Mouse (Mus musculus) mouse embryonic stem cell (cell line): Measurements from ENCODE around the gene Pkd2l1.

Experiments
- in situ Hi-C, 2 experiments: fragments of 300-500 bp; cut with MboI; formaldehyde crosslinking; loops; 1 replicate in 1 of 2; 3 replicates in 1 of 2; pipeline ENCODE4 v1.14.3; 2019 to 2020; ENCODE audit warnings: low sequenced_read_pairs in 2 of 2, low pct_unique_long_range_greater_than_20kb in 1 of 2, mixed read lengths in 1 of 2; ENCODE audit not compliant: unreplicated experiment in 1 of 2

Pkd2l1 gene

DNA sequence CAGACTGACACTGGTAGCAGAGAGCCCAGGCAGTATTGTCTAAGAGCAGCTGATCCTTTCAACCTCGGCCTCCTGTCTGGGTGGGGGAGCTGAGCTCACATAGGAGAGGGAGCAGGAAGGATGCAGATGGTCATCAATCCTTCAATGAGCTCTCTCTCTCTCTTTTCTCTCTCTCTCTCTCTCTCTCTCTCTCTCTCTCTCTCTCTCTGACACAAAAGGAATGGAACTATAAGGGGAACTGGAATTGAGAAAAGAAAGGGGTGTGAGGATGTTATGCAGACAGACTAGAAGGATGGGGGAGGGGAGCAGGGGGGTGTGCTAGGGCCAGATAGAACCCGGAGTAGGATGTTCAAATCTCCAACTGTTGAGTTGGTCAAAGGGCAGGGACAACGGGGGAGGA, at the start of gene Pkd2l1:
Gene Pkd2l1, minus strand, starts transcription at position 101 of the 400 bp plus-strand sequence.
- in situ Hi-C loops = loop anchor here in 1 of 2 experiments (5.0 kb wide), 1 partner anchor 180 kb away; no protein-coding TSS in a partner anchor

DNA sequence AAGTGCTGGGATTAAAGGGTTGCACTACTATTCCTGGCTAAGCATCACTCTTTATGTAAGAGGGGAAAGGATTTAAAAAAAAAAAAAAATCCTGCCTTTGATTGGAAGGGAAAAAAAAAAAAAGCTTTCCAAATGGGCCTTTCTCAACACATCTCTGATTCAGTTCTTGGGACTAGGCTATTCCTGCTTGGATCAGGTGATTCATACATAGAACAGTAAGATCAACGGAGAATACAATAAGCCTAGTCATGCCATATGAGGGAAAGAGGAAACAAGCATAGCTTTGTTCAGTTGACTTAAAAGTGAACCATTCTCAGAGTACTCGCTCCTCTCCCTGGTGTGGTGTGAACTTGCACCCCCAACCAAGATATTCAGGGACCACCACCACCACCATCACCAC, 46.7 kb upstream of the Pkd2l1 start:
- in situ Hi-C loops = no loop called here

DNA sequence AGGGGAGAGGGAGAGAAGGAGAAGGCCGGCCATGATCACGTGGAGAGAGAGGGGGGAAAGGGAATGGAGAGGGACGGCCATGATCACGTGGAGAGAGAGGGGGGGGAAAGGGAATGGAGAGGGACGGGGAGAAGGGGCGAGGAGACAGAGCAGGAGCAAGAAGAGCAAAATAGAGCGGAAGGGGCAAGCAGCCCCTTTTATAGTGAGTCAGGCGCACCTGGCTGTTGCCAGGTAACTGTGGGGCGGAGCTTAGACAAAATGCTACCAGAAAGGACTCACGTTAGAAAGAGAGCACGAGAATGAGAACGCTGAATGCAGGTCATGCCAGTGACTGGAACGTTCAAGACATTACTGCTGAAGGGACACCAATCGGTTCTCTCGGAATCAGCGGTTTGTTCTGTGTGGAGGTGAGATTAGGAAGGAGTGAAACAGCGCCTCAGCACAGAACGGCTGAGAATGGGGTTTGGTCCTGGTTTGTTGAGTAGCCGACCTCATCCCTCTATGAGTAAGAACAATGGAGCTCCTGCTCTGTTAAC, 45.3 kb upstream of the Pkd2l1 start:
- in situ Hi-C loops = no loop called here

DNA sequence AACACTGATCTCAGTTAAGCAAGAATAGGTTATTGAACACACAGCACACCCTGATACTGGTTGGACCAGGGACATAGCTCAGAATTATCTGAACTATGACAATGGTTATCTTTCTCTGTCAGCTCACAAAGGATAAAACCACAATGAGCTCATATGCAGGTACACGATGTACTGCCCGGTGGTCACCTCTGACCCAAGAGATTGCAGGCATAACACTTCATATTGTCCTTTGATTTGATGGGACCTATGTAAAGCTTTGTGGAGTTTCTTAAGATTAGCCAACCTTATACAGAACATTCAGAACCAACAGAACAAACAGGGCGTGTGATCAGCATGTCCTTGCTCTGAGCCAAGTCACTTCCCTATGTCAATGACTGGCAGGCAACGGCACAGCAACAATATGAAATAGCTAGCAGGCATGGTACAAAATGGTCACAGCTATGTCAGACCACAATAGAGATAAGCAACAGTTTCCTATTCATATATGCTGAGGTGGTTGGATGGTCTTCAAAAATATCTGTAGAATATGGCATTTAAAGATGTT, 39.4 kb upstream of the Pkd2l1 start:
- in situ Hi-C loops = no loop called here

DNA sequence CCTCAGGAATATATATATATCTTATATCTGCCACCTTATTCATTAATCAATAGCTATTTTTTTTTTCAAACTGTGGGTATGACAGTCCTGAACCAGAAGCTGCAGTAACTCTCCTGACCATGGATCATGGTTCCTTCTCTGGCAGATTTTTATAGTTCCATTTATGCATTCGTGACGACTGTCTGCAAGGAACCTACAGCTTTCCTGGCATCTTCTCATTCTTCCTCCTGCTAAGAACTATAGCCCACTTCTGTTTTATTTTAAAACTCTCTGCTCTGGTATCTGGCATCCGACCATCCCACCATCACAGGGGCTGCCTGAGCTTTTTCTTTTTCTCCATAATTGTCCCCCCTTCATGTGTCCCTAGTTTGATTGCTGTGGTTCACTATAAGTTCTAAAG, 38.0 kb upstream of the Pkd2l1 start:
- in situ Hi-C loops = no loop called here

DNA sequence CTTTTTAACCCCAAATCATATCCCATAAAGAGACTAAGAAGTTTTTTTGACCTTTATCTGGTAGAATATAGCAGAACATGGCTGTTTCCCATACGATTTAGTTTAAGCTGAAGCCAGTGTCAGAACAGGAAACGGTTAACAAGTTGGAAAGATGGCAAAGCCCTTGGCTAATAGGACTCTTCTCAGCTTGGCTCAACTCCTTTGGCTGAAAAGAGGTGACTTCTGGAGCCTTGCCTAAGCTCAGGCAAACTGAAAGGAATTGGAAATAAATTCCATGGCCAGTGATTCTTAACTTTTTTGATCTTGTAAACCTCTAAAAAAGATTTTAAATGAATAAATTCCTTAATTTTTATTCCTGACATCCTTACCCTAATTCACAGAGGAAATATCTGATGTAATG, 37.5 kb upstream of the Pkd2l1 start:
- in situ Hi-C loops = no loop called here

DNA sequence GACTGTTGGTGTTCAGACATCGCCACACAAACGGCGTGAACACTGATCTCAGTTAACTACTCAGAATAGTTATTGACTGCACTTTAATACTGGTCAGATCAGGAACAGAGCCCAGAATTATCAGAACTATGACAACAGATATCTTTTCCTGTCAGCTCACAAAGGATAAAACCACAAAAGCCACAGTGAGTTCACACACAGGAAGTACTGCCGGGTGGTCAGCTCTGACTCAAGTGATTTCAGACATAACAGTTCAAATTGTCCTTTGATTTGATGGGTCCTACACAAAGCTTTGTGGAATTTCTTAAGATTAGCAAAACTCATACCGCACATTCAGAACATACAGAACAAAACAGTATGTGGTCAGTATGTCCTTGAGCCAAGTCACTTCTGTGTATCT, 33.5 kb upstream of the Pkd2l1 start:
- in situ Hi-C loops = no loop called here

DNA sequence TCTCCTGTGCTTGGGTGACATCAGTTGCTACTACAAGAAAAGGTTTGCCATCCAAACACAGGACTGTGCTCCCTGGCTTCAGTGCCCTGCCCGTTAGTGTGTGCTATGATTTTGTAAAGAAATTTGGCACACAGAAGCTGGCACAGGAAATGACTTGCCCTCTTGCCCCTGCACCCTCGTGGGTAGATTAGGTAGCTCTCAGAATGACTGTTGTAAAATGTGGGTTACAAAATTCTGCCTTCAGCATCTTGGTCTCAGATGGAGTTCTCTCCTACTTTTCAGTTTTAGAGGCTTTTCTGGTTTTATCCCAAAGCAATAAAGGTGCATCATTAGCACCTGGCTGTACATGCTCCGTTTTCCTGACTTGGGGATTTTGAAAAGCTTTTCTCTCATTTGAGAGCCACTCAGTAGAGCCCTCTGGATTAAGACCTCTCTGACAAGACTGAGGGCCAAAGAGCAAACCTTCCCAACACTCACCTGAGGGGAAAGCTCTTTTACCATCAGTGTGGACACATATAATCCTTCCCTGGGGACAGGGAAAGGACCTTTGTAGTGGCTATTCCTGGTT, 25.8 kb upstream of the Pkd2l1 start:
- in situ Hi-C loops = no loop called here

DNA sequence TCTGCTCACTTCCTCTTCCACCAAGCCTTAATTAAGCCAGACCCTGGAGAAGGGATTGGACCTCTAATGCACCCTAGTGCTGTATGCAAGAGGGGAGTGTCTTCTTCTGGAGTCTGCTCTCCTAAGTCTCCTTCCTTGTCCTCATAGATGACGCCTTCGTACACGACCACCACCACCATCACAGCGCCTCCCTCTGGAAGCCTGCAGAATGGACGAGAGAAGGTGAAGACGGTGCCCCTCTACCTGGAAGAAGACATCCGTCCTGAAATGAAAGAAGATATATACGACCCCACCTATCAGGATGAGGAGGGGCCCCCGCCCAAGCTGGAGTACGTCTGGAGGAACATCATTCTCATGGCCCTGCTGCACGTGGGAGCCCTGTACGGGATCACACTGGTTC, 23.0 kb upstream of the Pkd2l1 start:
- in situ Hi-C loops = no loop called here

DNA sequence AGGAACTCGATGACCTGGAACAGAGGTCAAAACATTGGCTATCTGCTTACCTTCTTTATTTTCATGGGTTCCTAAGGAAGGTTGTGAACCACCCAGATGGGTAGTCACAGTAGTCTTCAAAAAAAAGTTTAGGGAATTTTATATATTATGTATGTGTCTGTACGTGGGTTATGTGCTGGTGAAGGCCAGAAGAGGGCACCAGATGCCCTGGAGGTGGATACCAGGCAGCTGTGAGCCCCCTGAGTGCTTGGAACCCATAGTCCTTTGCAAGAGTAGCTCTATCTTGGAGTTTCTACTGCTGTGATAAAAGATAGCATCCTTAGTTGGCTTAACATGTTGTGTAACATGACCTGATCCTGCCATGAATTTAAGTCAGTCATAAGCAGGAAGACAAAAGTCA, 14.8 kb upstream of the Pkd2l1 start:
- in situ Hi-C loops = no loop called here

DNA sequence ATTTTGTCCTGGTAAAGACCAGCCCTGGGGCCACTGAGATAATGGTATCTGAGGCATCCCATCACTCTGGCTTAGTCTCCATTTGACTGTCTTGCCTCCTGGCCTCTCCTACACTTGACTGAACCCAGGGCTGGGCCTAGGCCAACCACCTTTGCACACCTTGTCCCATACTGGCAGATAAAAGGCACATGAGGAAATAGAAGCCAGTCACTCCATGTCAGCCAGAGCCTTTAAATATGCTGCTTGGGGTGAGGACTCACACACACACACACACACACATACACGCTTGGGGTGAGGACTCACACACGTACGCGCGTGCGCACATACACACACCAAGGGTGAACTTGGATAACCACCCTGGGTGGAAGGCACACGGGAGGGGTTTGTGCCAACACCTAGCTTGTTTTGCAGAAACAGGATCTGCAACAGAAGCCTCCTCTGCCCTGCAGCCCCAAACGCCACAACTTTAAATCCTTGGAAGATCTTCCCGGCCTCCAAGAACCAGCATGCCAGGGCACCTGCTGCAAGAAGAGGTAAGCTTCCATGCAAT, 10.8 kb upstream of the Pkd2l1 start, which contains the start of gene Scd3:
Gene Scd3, plus strand, starts transcription at position 255 of the 550 bp plus-strand sequence.
- in situ Hi-C loops = no loop called here

DNA sequence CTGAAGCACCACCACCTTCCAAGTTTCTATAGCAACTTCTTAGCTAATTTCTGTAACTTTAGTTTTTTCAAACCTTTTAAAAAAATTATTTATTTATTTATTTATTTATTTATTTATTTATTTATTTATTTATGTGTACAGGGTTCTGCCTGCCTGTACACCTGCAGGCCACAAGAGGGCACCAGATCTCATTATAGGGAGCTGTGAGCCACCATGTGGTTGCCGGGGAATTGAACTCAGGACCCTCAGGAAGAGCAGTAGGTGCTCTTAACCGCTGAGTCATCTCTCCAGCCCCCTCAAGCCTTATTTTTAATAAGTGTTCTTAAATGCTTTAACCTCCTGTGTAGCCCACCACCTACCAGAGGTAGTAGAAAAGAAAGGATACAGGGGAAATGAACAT, 6.7 kb upstream of the Pkd2l1 start:
- in situ Hi-C loops = no loop called here

DNA sequence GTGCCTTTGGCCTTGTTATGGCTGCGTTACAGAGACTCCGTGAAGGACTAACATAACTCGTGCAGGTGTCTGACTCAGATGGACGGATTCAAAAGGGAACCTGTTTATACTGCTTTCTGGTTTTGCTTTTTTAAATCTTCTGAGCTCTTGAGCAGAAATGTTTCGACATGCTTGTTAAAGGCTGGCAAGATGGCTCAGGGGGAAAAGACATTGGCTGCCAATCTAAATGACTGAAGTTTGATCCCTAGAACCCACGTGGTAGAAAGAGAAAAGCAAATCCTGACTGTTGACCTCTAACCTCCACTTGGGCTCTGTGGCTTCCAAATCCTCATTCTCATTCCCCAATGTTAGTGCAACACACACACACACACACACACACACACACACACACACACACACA, 6.3 kb upstream of the Pkd2l1 start:
- in situ Hi-C loops = no loop called here

DNA sequence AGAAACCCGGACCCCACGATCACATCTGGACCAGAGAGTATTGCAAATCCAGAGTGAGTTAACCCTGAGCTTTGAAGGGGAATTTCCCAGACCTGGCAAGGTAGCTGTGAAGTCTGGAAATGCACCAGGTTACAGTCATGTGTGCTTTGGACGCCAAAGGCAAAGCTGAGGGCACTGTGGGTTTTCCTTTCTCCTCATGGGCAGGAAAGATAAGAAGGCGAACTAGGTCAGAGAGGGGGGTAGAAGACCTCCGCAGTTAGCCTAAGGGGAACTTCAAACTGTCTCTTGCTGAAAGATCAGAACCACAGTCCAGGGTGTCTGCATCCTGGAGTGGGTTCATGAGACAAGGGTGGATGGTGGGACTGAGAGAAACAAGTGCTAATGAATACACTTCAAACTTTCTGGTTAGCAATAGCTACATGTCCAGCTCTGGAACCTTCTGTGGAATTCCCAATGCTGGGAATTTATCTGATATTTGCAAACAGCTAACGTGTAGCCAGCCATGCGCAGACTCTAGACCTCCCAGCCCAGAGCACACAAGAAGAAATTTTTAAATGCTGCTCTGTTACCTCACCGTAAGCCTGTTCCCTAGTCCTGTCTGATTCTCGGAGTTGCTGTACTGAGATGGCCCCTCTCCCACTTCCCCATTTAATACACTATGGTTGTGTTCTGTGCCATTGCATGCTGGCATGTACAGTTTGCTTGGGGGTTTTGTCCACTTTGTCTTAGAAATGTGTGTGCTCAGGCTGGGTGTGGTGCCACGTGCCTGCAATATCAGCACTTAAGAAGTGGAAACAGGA, 5.0 kb upstream of the Pkd2l1 start:
- in situ Hi-C loops = no loop called here

DNA sequence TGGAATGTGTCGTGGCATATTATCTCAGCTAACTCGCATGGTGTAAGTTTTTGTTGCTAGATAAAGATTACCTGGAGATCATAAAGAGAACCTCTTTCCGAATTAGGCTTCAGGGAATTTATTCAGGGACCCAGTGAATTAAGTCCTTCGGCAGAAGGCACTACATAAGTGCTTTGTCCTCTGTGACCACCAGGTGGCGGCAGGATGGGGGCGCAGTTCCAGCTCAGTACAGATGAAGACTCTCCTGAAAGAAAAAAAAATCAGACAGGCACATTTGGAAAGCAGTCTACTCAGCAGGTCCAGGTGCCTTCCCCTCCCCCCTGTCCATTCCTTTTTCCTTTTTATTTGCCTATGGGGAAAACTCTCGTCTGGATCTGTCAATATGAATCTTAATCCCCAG, 2.9 kb upstream of the Pkd2l1 start:
- in situ Hi-C loops = no loop called here

DNA sequence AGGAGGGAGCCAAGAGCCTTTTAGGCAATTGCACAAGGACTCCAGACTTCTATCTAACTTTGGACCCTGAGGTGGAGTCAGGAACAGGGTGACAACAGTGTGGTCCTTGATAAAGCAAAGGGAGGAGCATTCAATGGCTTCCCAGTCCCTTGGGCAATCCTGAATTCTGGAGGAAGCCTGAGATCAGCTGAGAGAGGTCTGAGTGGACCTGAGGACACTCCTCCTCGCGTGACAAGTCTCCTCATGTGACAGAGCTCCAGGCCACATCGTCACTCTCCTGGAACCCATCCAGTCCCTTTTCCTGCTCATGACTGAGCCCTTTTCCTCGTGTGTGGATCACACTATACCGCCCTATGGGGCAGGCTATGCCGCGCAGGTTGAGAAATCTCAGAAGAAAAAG, 1.7 kb upstream of the Pkd2l1 start:
- in situ Hi-C loops = loop anchor here in 1 of 2 experiments (5.0 kb wide), 1 partner anchor 178 kb away; no protein-coding TSS in a partner anchor

DNA sequence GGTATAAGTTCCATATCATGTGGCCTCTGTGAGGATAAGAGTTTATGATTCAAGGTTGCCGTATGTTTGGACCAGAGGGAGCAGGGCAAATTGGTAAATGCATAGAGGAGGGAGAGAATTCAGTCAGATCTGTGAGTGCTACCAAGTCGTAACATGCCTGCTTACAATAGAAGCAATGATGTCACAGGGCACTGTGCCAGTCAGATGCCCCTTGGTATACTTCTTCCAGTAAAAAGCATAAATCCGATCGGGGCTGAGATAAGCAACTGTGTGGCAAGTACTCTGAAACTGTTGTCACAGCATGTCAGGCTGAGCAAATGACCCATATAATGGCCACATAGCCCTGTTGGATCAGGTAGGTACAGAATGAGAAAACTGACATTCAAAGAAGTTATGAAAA, 3.2 kb downstream of the Pkd2l1 start:
- in situ Hi-C loops = no loop called here

DNA sequence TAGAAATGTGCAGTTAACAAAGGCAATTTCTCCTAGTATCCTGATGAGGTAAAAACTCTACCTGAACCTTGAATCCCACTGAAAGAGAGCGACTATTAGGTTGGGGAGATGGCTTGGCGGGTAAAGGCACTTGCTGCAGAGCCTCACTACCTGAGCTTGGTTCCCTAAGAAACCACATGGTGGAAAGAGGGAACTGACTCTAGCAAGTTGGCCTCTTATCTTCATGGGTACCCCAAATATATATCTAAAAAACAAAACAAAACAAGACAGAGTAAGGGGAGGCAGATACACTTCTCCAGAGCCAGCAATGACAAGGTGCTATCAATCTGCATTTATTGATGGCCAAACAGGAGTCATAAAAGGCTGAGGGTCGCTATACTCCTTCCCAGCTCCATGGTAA, 8.3 kb downstream of the Pkd2l1 start:
- in situ Hi-C loops = no loop called here

DNA sequence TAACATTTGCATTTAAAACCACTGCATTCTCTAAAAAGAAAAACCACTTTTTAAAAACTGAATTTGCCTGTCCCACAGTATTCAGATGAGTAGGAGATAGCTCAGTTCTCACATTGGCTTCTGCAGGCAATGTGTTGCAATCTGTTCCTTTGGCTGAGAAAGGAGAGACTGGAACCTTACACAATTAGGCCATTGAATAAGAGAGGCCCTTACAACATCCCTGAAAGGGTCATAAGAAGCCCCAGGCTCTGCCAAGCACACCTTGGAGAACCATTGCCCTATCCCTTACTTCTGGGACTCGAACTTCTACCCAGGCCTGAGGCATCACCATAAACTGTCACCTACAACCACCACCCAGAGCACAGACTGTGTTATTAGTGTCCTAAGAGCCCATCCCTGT, 11.7 kb downstream of the Pkd2l1 start:
- in situ Hi-C loops = no loop called here
